Mouse (Mus musculus): ENCODE measurements around the gene Gsx2. TPM values are rescaled to one million over a fixed set of nuclear protein-coding genes. Genes with fewer than 3 reads are reported as not detected.

Gene Gsx2
- polyA plus RNA-seq, 1 experiment from 2014 or later = not detected

DNA sequence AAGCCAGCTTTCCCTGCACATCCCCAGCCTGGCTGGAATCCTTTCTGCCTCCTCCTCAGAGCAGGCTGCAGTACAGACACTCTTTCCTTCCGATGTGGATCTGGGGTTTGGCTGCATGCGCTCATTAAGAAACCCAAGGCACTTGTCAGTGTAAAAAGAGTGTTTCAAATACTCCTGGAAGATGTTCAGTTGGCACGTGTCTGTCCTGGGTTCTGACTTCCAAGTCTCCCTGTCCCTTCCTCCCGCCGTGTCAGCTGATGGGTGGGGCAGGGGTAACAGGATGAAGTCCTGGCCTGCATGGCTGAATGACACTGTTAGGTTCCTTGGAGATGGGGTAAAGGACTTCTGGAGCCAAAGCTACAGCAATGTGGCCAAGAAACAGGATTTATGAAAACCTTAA, 46.2 kb downstream of the Gsx2 start:
- DNase-seq (ENCODE audit: low spot score) (no peak), ATAC-seq (ENCODE audit: low FRiP score, low TSS enrichment) (no peak)
- no peak overlapping the region for H3K4me3 ChIP-seq (ENCODE audit: low read depth, low read length)
- TF ChIP-seq EP300 (optimal IDR thresholded peaks at IDR 0.05) (no peak), CTCF (IDR thresholded peaks at IDR 0.05; ENCODE audit: low read depth) (no peak)
- no peaks in the 10 kb centered on the region for H3K36me3 ChIP-seq (ENCODE audit: control insufficient read depth, insufficient read depth, low read length)
- H3K27me3 ChIP-seq (ENCODE audit: control insufficient read depth, insufficient read depth, low read length) = no peaks in the 10 kb centered on the region
- no peak overlapping the region for H3K27ac ChIP-seq (replicated peaks)
- no peak overlapping the region for H3K9ac ChIP-seq (ENCODE audit: low read length)
- no peaks in the 10 kb centered on the region for H3K4me1 ChIP-seq (replicated peaks; ENCODE audit: control insufficient read depth, insufficient read depth)
- H3K9me3 ChIP-seq (ENCODE audit: control insufficient read depth, low read length) = no peaks in the 10 kb centered on the region
- H3K4me2 ChIP-seq (replicated peaks; ENCODE audit: low read depth) = no peak overlapping the region
- WGBS = 30% methylated on average over 5 of the region's 5 CpGs

Other genes with a start within 250 kb of the Gsx2 start
- 42.2 and 43.2 TPM in 2 replicates for gene Chic2, start 30.8 kb upstream of the Gsx2 start, polyA plus RNA-seq (2015; fragmentation: Nextera tagmentation; extraction: Ambion mirVana)
- 7.9 and 8.5 TPM in 2 replicates for gene Pdgfra, start 76.7 kb downstream of the Gsx2 start, polyA plus RNA-seq (2015; fragmentation: Nextera tagmentation; extraction: Ambion mirVana)